In genomic region chr7:12910181-12910668, GRCm38 (mm10) we compare ENCODE assay signal across 8 mouse cellular contexts. TPM values are rescaled to one million over a fixed set of nuclear protein-coding genes. Genes with fewer than 3 reads are reported as not detected.
DNase-seq lines count a peak whose midpoint lies in the region; ATAC-seq lines count a peak whose summit lies in the region.

No protein-coding gene starts in this region.

- no peaks in the 10 kb centered on the region for H3K27me3 ChIP-seq in hindbrain, embryonic 13.5 days

- no peaks in the 10 kb centered on the region for H3K9me3 ChIP-seq in hindbrain, embryonic 13.5 days

- 10% methylated on average over 19 of the region's 19 CpGs for WGBS in hindbrain, embryonic 13.5 days

- peak overlapping the region; percentile 63 for H3K9ac ChIP-seq in hindbrain, embryonic 13.5 days

- peak; percentile 83 for ATAC-seq in hindbrain, embryonic 13.5 days (ENCODE audit: low FRiP score)

- DNase-seq in R1 (ENCODE audit: low read depth, low spot score) = peak; percentile 87
- peak; percentile 79 to 80 for DNase-seq in cerebellum, postnatal 10 days
- peak; percentile 46 to 47 for DNase-seq in frontal cortex, postnatal 25 days (ENCODE audit: low spot score in 2 of 2)
- DNase-seq in layer of hippocampus, postnatal 14 days (ENCODE audit: low spot score in 2 of 2) = peak; percentile 71 to 77
- peak; percentile 65 for DNase-seq in lung, postnatal 14 days
- DNase-seq in ovary, postnatal 36 days (ENCODE audit: low spot score) = peak; percentile 62
- peak; percentile 75 for DNase-seq in thymus, postnatal 0 days (ENCODE audit: low spot score)

- peak overlapping the region; percentile 43 for H3K4me3 ChIP-seq in hindbrain, embryonic 13.5 days

- peaks cover 11% of the 10 kb centered on the region for H3K4me1 ChIP-seq in hindbrain, embryonic 13.5 days (replicated peaks)

- H3K36me3 ChIP-seq in hindbrain, embryonic 13.5 days = peaks cover 39% of the 10 kb centered on the region

- H3K4me2 ChIP-seq in hindbrain, embryonic 13.5 days = peak overlapping the region; percentile 57

- H3K27ac ChIP-seq in hindbrain, embryonic 13.5 days = peak overlapping the region; percentile 89

RNA-seq across cellular contexts. Expression of gene Rps5, which starts 11.9 kb away (rescaled TPM):
- polyA plus RNA-seq in hindbrain, embryonic 13.5 days (2015; fragmentation: Nextera tagmentation; extraction: Ambion mirVana) = 661 and 665 TPM in 2 replicates
- 100 to 1,000 TPM; 418 to 457 TPM for total RNA-seq in layer of hippocampus, postnatal 14 days (2021)
- polyA plus RNA-seq in thymus, postnatal 0 days (2015; fragmentation: Nextera tagmentation; extraction: Ambion mirVana) = 1,115 and 1,143 TPM in 2 replicates

RNA-seq across cellular contexts. Expression of gene Zscan22, which starts 12.6 kb away (rescaled TPM):
- polyA plus RNA-seq in hindbrain, embryonic 13.5 days (2015; fragmentation: Nextera tagmentation; extraction: Ambion mirVana) = 10.6 and 10.9 TPM in 2 replicates
- total RNA-seq in layer of hippocampus, postnatal 14 days (2021) = 10 to 100 TPM; 11.9 to 14.5 TPM
- 4.6 and 7.2 TPM in 2 replicates for polyA plus RNA-seq in thymus, postnatal 0 days (2015; fragmentation: Nextera tagmentation; extraction: Ambion mirVana)

RNA-seq across cellular contexts. Expression of gene Rnf225, which starts 17.0 kb away (rescaled TPM):
- 0.70 TPM in 2 replicates for polyA plus RNA-seq in hindbrain, embryonic 13.5 days (2015; fragmentation: Nextera tagmentation; extraction: Ambion mirVana)
- total RNA-seq in layer of hippocampus, postnatal 14 days (2021) = 1 to 10 TPM in 1 of 2 experiments, under 1 TPM in 1; 0.92 to 1.2 TPM
- 0.22 and 0.42 TPM in 2 replicates for polyA plus RNA-seq in thymus, postnatal 0 days (2015; fragmentation: Nextera tagmentation; extraction: Ambion mirVana)

RNA-seq across cellular contexts. Expression of gene Zfp128, which starts 29.2 kb away (rescaled TPM):
- 7.0 and 7.3 TPM in 2 replicates for polyA plus RNA-seq in hindbrain, embryonic 13.5 days (2015; fragmentation: Nextera tagmentation; extraction: Ambion mirVana)
- 1 to 10 TPM; 6.2 to 7.3 TPM for total RNA-seq in layer of hippocampus, postnatal 14 days (2021)
- 1.9 and 2.4 TPM in 2 replicates for polyA plus RNA-seq in thymus, postnatal 0 days (2015; fragmentation: Nextera tagmentation; extraction: Ambion mirVana)

RNA-seq across cellular contexts. Expression of gene Zfp324, which starts 55.4 kb away (rescaled TPM):
- polyA plus RNA-seq in hindbrain, embryonic 13.5 days (2015; fragmentation: Nextera tagmentation; extraction: Ambion mirVana) = 13.6 and 13.7 TPM in 2 replicates
- total RNA-seq in layer of hippocampus, postnatal 14 days (2021) = 10 to 100 TPM; 12.0 to 13.5 TPM
- polyA plus RNA-seq in thymus, postnatal 0 days (2015; fragmentation: Nextera tagmentation; extraction: Ambion mirVana) = 4.9 and 5.0 TPM in 2 replicates

Comparison
In these comparisons a context has a peak if more than half of its experiments do, and no peak if none do; other contexts are left out.
1. Peak in every context shown above with its lines: DNase-seq, ATAC-seq, H3K4me3 ChIP-seq and H3K27ac ChIP-seq.